Mouse (Mus musculus) forebrain, embryonic 14.5 days (tissue): ENCODE measurements around the gene Phlda3. TPM values are rescaled to one million over a fixed set of nuclear protein-coding genes. Genes with fewer than 3 reads are reported as not detected.

ENCODE experiments used
- ATAC-seq: fragments of 200-750 bp; cut with Nextera tagmentation; 2 replicates; pipeline ENCODE4 v1.8.0; 2017; ENCODE audit warnings: mild to moderate bottlenecking, moderate library complexity
- DNase-seq: peaks from one replicate; pipeline ENCODE4 v3.0.0-alpha.2; 2015; ENCODE audit warnings: low spot score
- H3K27ac ChIP-seq: fragments of 300-500 bp; sonication (generic); 2 replicates; pipeline ENCODE4 v1.5.1; 2014; ENCODE audit warnings: low read depth, mild to moderate bottlenecking, control low read depth, low read length, moderate library complexity
- H3K27me3 ChIP-seq: fragments of 300-500 bp; sonication (generic); replicated peaks from 2 replicates; pipeline ENCODE4 v1.6.1; 2014; ENCODE audit warnings: low read length, control low read depth, mixed read lengths; ENCODE audit not compliant: control insufficient read depth, insufficient read depth
- H3K36me3 ChIP-seq: fragments of 300-500 bp; sonication (generic); 2 replicates; pipeline ENCODE4 v1.6.1; 2014; ENCODE audit warnings: low read length, control low read depth; ENCODE audit not compliant: control insufficient read depth, insufficient read depth
- H3K4me1 ChIP-seq: fragments of 300-500 bp; sonication (generic); 2 replicates; pipeline ENCODE4 v1.6.1; 2014; ENCODE audit warnings: antibody characterized with exemption, low read length, control low read depth; ENCODE audit not compliant: control insufficient read depth, insufficient read depth
- H3K4me2 ChIP-seq: fragments of 300-500 bp; sonication (generic); 2 replicates; pipeline ENCODE4 v1.6.1; 2014; ENCODE audit warnings: mild to moderate bottlenecking, control low read depth, low read length
- H3K4me3 ChIP-seq: fragments of 300-500 bp; sonication (generic); 2 replicates; pipeline ENCODE4 v1.5.1; 2014; ENCODE audit warnings: low read depth, low read length, control low read depth
- H3K9ac ChIP-seq: fragments of 300-500 bp; sonication (generic); 2 replicates; pipeline ENCODE4 v1.6.1; 2014; ENCODE audit warnings: mild to moderate bottlenecking, low read length, control low read depth, moderate library complexity
- H3K9me3 ChIP-seq: fragments of 300-500 bp; sonication (generic); replicated peaks from 2 replicates; pipeline ENCODE4 v1.6.1; 2016; ENCODE audit warnings: low read length, control low read depth, mixed read lengths; ENCODE audit not compliant: control insufficient read depth
- WGBS: fragments of 180-500 bp; shearing (Covaris S2); extraction: QIAGEN DNeasy Blood & Tissue Kit; methylation state at CpG from one replicate; pipeline ENCODE4 v1.1.7; 2014; 5-methylcytosine and 5-hydroxymethylcytosine counted together
- polyA plus RNA-seq: library from polyadenylated mRNA; unstranded; fragments of >200 nt; fragmentation: Nextera tagmentation; extraction: Ambion mirVana; gene quantifications from 2 replicates; pipeline ENCODE4 v1.2.1, GENCODE M21; 2014

Gene Phlda3
- polyA plus RNA-seq, 1 experiment from 2014 or later, result 16.4 TPM

DNA sequence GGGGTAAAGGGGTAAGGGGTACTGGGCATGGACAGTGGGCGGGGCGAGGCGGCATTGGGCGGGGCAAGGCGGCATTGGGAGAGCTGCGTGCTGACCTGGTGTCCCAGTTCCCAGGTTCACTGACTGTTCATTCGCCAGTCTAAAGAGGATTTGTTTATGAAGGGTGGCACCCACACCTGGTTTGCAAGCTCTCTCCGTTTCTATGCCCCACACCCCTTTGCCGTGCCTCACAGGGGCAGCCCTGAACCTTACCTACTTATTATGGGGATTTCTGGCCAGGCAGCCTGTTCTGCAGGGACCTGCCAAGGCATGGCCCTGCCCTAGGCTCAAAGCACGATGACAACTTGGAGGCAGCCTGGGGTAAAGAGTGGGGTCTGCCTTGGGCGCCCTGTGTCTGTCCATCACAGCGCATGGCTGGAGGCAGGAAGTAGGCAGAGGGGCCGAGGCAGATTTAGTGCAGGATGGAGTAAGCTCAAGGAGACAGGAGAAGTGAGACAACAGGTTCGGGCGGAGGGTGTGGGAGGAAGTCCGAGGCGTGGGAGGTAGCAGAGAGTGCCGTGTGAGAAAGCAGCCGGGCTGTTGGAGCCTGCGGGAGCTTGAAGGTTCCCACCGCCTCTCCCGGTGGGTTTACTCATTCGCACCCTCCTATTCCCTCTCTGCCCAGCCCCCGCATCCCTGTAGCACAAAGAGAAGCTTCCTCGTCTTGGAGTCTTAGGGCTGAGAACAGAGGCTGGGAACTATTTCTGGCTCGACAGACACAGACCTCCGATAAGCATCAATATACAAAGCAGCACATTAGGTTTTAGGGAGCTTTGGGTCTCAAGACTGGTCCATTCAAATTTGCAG lies 27.7 kb downstream of the Phlda3 start:
- Histone ChIP-seq H3K27me3 (no peaks in the 10 kb centered on the region), H3K4me1 (0 out of 2 replicates have a peak, but pooled peaks cover 3% of the 10 kb centered on the region), H3K27ac (no peak overlapping the region), H3K4me3 (0 out of 2 replicates have a peak overlapping the region, but pooled peaks have one; percentile 5), H3K9me3 (no peaks in the 10 kb centered on the region), H3K4me2 (peak overlapping the region; percentile 41), H3K36me3 (no peaks in the 10 kb centered on the region), H3K9ac (peak overlapping the region; percentile 40; the same call in 1 of the 2 replicates)
- WGBS, result 17% methylated on average over 27 of the region's 27 CpGs
- DNase-seq, result peak; percentile 28
- ATAC-seq, result peak; percentile 15; the same call in 1 of the 2 replicates

DNA sequence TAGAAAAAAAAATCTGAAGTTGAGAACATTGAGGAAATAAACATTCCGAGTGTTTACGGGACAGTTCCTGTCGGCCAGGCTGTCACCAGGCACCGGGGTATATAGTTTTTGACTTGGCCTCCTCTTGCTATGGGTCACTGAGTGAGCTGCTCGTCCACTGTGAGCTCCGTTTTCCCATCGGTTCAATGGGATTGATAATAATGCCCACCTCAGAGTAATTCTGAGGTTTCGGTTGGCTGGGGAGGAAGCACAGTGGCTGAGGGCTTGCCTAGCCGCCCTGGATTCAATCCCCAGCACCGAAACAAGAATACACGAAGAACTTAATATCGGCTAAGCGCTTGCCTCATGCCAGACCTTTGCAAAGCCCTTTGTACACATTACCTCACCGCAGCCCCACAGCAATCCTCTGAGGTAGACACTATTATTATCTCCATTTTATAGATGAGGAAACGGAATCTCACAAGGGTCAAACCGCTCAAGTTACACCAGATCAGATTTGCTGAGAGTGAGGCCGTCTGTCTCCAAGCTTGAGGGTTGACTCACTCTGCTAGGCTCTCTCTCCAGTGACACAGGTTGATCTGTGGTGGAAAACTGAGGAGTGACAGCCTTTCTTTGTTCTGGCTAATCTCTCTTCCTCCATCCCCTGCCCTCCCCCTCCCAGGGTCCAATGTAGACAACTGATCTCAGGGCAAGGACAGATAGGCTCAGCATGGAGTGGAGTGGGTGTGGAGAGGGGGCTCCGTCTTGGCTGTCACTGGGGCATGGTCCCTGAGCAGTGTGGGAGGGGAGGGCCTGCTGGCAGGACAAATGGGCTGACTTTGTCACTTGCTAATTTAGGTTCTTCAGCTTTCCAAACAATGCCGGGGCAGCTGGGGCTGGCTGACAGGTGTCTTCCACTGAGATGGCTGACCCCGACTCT lies 28.6 kb downstream of the Phlda3 start:
- Histone ChIP-seq H3K27ac (no peak overlapping the region), H3K4me2 (peak overlapping the region; percentile 41; the same call in 1 of the 2 replicates), H3K27me3 (no peaks in the 10 kb centered on the region), H3K9me3 (no peaks in the 10 kb centered on the region), H3K9ac (no peak overlapping the region), H3K4me1 (0 out of 2 replicates have a peak, but pooled peaks cover 3% of the 10 kb centered on the region), H3K4me3 (no peak overlapping the region), H3K36me3 (no peaks in the 10 kb centered on the region)
- ATAC-seq (no peak), DNase-seq (no peak)
- WGBS, result 53% methylated on average over 19 of the region's 20 CpGs

DNA sequence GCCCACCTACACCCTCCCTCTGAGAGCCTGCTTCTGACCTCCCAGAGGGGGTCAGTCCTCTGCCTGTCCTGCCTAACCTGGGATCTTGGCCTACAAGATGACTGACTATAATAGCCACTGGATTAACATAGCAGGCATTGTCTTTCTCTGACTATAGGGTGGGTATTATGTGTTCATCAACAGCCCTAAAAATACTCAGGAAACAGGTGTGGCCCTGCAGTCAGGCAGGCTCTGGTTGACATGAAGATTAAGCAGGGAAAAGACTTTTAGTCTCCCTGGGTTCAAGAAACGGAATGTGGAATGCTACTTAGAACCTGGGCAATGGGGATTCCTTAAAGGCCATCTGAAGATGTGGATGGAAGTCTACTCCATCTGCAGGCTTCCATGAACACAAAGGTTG lies 32.6 kb downstream of the Phlda3 start:
- Histone ChIP-seq H3K27me3 (no peaks in the 10 kb centered on the region), H3K9ac (no peak overlapping the region), H3K4me1 (peaks cover 7% of the 10 kb centered on the region), H3K4me3 (no peak overlapping the region), H3K27ac (no peak overlapping the region), H3K36me3 (no peaks in the 10 kb centered on the region), H3K4me2 (no peak overlapping the region), H3K9me3 (no peaks in the 10 kb centered on the region)
- ATAC-seq, result no peak
- WGBS, result 73% methylated on average over 1 of the region's 1 CpGs
- DNase-seq, result no peak

DNA sequence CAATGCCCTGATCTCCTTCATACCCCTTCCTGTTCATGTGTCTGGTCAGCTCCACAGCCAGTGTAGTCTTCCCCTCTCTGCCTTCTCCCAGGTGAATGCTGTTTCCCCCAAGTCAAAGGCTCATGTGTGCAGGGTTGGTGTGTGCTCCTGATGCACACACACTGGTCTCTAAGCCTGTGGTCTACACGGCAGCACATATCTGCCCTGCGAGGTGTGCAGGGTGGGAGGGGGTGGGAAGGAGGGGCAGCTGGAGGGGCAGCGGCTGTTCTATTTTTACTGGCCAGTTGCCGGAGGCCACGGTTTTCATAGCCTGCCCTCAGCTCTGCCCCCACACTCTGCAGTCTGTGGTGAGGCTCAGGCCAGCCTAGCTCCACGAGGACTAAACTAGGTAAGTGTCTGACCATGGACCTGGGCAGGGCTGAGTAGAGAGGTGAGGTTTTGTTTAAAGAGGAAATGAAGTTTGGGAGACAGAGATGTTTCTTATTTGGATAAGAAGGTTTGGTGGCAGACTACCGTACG lies 33.2 kb downstream of the Phlda3 start:
- Histone ChIP-seq H3K4me2 (no peak overlapping the region), H3K36me3 (no peaks in the 10 kb centered on the region), H3K27ac (no peak overlapping the region), H3K9ac (no peak overlapping the region), H3K27me3 (no peaks in the 10 kb centered on the region), H3K9me3 (no peaks in the 10 kb centered on the region), H3K4me3 (no peak overlapping the region), H3K4me1 (peaks cover 5% of the 10 kb centered on the region)
- WGBS, result 78% methylated on average over 8 of the region's 8 CpGs
- ATAC-seq, result no peak
- DNase-seq, result no peak

DNA sequence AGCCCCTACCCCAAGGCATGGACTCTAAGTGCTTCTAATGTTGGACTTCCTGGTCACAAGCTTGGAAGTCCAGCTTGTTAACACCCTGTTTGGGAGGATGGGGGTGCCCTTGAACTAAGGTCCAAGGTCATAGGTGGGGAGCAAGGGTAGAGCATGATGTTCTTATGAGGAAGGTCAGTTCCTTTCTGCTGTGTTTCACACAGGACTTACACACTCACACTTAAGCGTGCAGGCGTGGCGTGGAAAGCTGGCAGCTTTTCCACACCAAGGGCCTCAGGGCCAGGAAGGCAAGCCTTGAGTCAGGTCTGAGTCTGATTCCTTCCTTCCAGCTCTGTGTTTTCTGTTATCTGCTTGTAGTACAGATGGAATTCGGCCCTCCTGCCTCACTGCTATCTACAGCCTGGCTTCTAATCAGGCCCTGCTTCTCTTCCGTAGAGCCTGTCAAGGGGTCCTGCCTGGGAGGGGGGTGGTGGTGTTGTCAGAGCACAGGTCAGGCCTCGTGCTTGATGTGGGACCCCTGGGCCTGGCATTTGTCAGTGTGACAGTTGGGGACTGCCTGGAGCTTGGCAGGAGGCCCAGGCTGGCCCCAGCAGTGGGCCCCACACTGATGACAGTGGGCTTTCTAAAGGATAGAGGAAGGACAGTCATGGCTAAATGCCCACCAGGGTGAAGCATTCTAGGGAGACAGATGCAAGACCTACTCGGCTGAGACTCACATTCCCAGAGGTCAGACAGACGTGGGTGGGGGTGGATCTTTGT lies 34.5 kb downstream of the Phlda3 start:
- H3K27ac ChIP-seq, result no peak overlapping the region
- no peak overlapping the region for H3K4me2 ChIP-seq
- H3K36me3 ChIP-seq, result no peaks in the 10 kb centered on the region
- H3K9me3 ChIP-seq, result no peaks in the 10 kb centered on the region
- peaks cover 5% of the 10 kb centered on the region for H3K4me1 ChIP-seq
- no peak for ATAC-seq
- no peak for DNase-seq
- H3K27me3 ChIP-seq, result no peaks in the 10 kb centered on the region
- H3K4me3 ChIP-seq, result no peak overlapping the region
- 51% methylated on average over 8 of the region's 8 CpGs for WGBS
- H3K9ac ChIP-seq, result no peak overlapping the region

DNA sequence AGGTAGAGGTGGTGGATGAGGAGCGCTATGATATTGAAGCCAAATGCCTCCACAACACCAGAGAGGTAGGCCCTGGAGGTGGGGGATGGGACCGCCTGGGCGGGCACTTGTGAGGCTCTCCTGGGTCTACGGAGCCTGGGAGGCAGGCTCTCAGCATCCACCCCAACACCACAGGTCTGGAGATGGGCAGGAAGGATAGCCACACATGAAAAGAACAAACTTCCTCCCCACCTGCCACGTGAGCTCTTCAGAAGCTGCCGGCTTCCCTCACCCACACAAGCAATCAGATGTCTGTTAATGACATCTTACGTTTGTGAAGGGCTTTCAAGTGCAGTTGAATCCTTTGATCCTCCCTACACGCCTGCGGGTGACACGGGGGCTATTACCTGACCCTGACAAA lies 41.6 kb downstream of the Phlda3 start:
- Histone ChIP-seq H3K9me3 (no peaks in the 10 kb centered on the region), H3K4me3 (no peak overlapping the region), H3K9ac (no peak overlapping the region), H3K27me3 (no peaks in the 10 kb centered on the region), H3K4me2 (no peak overlapping the region), H3K36me3 (no peaks in the 10 kb centered on the region), H3K27ac (no peak overlapping the region), H3K4me1 (no peaks in the 10 kb centered on the region)
- DNase-seq (no peak), ATAC-seq (no peak)
- WGBS, result 67% methylated on average over 10 of the region's 10 CpGs

DNA sequence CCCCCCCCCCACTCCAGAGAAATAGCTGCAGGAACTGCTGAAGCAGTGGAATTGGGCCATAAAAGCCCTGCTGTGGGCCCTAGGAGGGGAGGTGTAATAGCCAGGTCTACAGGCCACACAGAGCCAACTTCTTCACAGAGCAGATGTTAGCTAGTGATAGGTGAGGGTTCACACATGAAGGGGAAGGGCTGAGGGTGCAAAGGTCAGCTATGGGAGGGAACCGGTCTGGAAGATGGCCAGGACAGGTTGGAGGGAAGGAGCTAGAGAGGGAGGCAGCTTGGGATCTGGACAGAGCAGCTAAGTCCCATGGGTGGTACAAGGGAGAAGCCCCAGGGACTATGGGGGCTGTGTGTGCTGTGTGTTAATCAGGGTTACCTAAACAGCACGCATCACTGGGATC lies 44.3 kb downstream of the Phlda3 start:
- H3K4me1 ChIP-seq, result no peaks in the 10 kb centered on the region; the same call in 1 of the 2 replicates
- ATAC-seq (no peak), DNase-seq (no peak)
- H3K27me3 ChIP-seq, result no peaks in the 10 kb centered on the region
- no peak overlapping the region for H3K27ac ChIP-seq
- H3K4me2 ChIP-seq, result no peak overlapping the region
- no peaks in the 10 kb centered on the region for H3K9me3 ChIP-seq
- no peak overlapping the region for H3K4me3 ChIP-seq
- no peak overlapping the region for H3K9ac ChIP-seq
- WGBS, result 84% methylated on average over 2 of the region's 2 CpGs
- no peaks in the 10 kb centered on the region for H3K36me3 ChIP-seq

DNA sequence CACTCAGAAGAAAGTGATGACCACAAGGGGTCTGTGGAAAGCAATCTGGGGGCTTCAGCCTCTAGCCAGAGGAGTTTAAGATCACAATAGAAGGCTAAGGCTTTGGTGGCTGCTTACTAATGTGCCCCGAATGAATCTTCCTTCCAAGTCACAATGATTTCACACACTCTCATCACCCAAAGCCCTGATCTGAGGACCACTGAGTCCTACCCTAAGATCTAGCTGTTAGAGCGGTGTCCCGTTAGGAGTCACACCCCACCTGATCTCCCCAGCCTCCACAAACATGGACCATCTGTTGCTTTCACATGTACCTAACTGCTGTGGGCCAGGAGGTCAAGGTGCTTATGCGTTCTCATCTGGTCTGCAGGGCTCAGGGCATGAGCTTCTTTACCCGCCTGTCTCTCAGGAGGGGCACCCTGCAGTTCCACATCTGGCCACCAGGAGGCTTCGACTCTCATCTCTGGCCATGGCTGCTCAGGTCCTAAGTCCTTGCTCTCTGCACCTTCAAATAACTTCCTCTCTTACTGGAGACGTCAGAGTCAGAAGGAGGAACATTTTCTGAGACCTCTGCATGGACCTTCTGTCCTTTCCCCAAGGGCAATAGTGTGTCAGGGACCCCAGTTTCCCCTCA lies 45.2 kb downstream of the Phlda3 start:
- no peak overlapping the region for H3K4me2 ChIP-seq
- H3K27ac ChIP-seq, result no peak overlapping the region
- no peaks in the 10 kb centered on the region for H3K27me3 ChIP-seq
- no peak overlapping the region for H3K9ac ChIP-seq
- no peaks in the 10 kb centered on the region; the same call in 1 of the 2 replicates for H3K4me1 ChIP-seq
- no peak overlapping the region for H3K4me3 ChIP-seq
- peak; percentile 52; the same call in 1 of the 2 replicates for ATAC-seq
- H3K36me3 ChIP-seq, result no peaks in the 10 kb centered on the region
- DNase-seq, result peak; percentile 74
- WGBS, result 36% methylated on average over 7 of the region's 7 CpGs
- no peaks in the 10 kb centered on the region for H3K9me3 ChIP-seq
